Mouse (Mus musculus): ENCODE data around the gene Troap. TPM values are rescaled to one million over a fixed set of nuclear protein-coding genes. Genes with fewer than 3 reads are reported as not detected.
A peak's percentile ranks its signal among the peaks of the same experiment; 100 is the strongest.

Troap gene
- polyA plus RNA-seq, 1 experiment from 2014 or later, result 19.8 TPM

GRCm38 (mm10) chr15:99032726-99033250, 41.6 kb upstream of the Troap start:
- Histone ChIP-seq H3K4me2 (replicated peaks) (no peak overlapping the region), H3K27me3 (no peaks in the 10 kb centered on the region), H3K27ac (replicated peaks) (no peak overlapping the region), H3K4me3 (no peak overlapping the region), H3K9me3 (no peaks in the 10 kb centered on the region), H3K36me3 (no peaks in the 10 kb centered on the region), H3K9ac (replicated peaks) (no peak overlapping the region), H3K4me1 (peaks cover 24% of the 10 kb centered on the region)
- 79% methylated on average over 7 of the region's 7 CpGs for WGBS
- ATAC-seq (replicated peaks), result no peak

GRCm38 (mm10) chr15:99033498-99034270, 40.7 kb upstream of the Troap start:
- 86% methylated on average over 7 of the region's 7 CpGs for WGBS

GRCm38 (mm10) chr15:99035431-99035830, 38.9 kb upstream of the Troap start:
- H3K4me2 ChIP-seq (replicated peaks), result no peak overlapping the region
- no peaks in the 10 kb centered on the region for H3K36me3 ChIP-seq
- H3K9ac ChIP-seq (replicated peaks), result no peak overlapping the region
- peaks cover 9% of the 10 kb centered on the region for H3K4me1 ChIP-seq
- 80% methylated on average over 4 of the region's 4 CpGs for WGBS
- no peak overlapping the region for H3K4me3 ChIP-seq
- ATAC-seq (replicated peaks), result no peak
- H3K27ac ChIP-seq (replicated peaks), result no peak overlapping the region
- H3K27me3 ChIP-seq, result no peaks in the 10 kb centered on the region
- H3K9me3 ChIP-seq, result no peaks in the 10 kb centered on the region

More at GRCm38 (mm10) chr15:99033498-99034270, 40.7 kb upstream of the Troap start:
- H3K4me3 ChIP-seq, result no peak overlapping the region
- no peaks in the 10 kb centered on the region for H3K9me3 ChIP-seq
- no peaks in the 10 kb centered on the region for H3K27me3 ChIP-seq
- ATAC-seq (replicated peaks), result no peak
- H3K4me2 ChIP-seq (replicated peaks), result no peak overlapping the region
- H3K27ac ChIP-seq (replicated peaks), result no peak overlapping the region
- peaks cover 24% of the 10 kb centered on the region for H3K4me1 ChIP-seq
- no peaks in the 10 kb centered on the region for H3K36me3 ChIP-seq
- no peak overlapping the region for H3K9ac ChIP-seq (replicated peaks)

- no peak for ATAC-seq (replicated peaks)
- peaks cover 10% of the 10 kb centered on the region for H3K4me1 ChIP-seq
- H3K9me3 ChIP-seq, result no peaks in the 10 kb centered on the region
- 60% methylated on average over 8 of the region's 8 CpGs for WGBS
- no peak overlapping the region for H3K9ac ChIP-seq (replicated peaks)
- H3K27ac ChIP-seq (replicated peaks), result no peak overlapping the region
- no peak overlapping the region for H3K4me3 ChIP-seq
- no peak overlapping the region for H3K4me2 ChIP-seq (replicated peaks)
- no peaks in the 10 kb centered on the region for H3K36me3 ChIP-seq
- no peaks in the 10 kb centered on the region for H3K27me3 ChIP-seq
These were observed 38.0 kb upstream of the Troap start for GRCm38 (mm10) chr15:99036249-99036905.

- no peaks in the 10 kb centered on the region for H3K36me3 ChIP-seq
- H3K27me3 ChIP-seq, result no peaks in the 10 kb centered on the region
- peaks cover 11% of the 10 kb centered on the region for H3K4me1 ChIP-seq
- 97% methylated on average over 1 of the region's 1 CpGs for WGBS
- no peak overlapping the region for H3K27ac ChIP-seq (replicated peaks)
- H3K9ac ChIP-seq (replicated peaks), result no peak overlapping the region
- no peaks in the 10 kb centered on the region for H3K9me3 ChIP-seq
- no peak overlapping the region for H3K4me2 ChIP-seq (replicated peaks)
- no peak overlapping the region for H3K4me3 ChIP-seq
- no peak for ATAC-seq (replicated peaks)
These were observed 36.4 kb upstream of the Troap start for GRCm38 (mm10) chr15:99038025-99038424.

- Histone ChIP-seq H3K27me3 (no peaks in the 10 kb centered on the region), H3K4me1 (peaks cover 9% of the 10 kb centered on the region), H3K9me3 (no peaks in the 10 kb centered on the region), H3K9ac (replicated peaks) (no peak overlapping the region), H3K4me2 (replicated peaks) (no peak overlapping the region), H3K36me3 (no peaks in the 10 kb centered on the region), H3K27ac (replicated peaks) (no peak overlapping the region), H3K4me3 (no peak overlapping the region)
- no peak for ATAC-seq (replicated peaks)
- 93% methylated on average over 5 of the region's 5 CpGs for whole genome bisulfite sequencing
These were observed 35.6 kb upstream of the Troap start for GRCm38 (mm10) chr15:99038797-99039196.

- Histone ChIP-seq H3K4me1 (peaks cover 9% of the 10 kb centered on the region), H3K36me3 (no peaks in the 10 kb centered on the region), H3K27me3 (no peaks in the 10 kb centered on the region), H3K9me3 (no peaks in the 10 kb centered on the region), H3K9ac (replicated peaks) (no peak overlapping the region), H3K27ac (replicated peaks) (no peak overlapping the region), H3K4me3 (no peak overlapping the region), H3K4me2 (replicated peaks) (no peak overlapping the region)
- no peak for ATAC-seq (replicated peaks)
- whole genome bisulfite sequencing, result 84% methylated on average over 4 of the region's 4 CpGs
These were observed 35.1 kb upstream of the Troap start for GRCm38 (mm10) chr15:99039306-99039705.

GRCm38 (mm10) chr15:99039996-99040919, 34.1 kb upstream of the Troap start:
- no peak overlapping the region for H3K27ac ChIP-seq (replicated peaks)
- no peaks in the 10 kb centered on the region for H3K27me3 ChIP-seq
- no peaks in the 10 kb centered on the region for H3K36me3 ChIP-seq
- H3K4me2 ChIP-seq (replicated peaks), result peak overlapping the region; percentile 18; the same call in 1 of the 2 replicates
- WGBS, result 72% methylated on average over 26 of the region's 26 CpGs
- peaks cover 9% of the 10 kb centered on the region for H3K4me1 ChIP-seq
- ATAC-seq (replicated peaks), result no peak
- no peak overlapping the region for H3K4me3 ChIP-seq
- no peaks in the 10 kb centered on the region for H3K9me3 ChIP-seq
- H3K9ac ChIP-seq (replicated peaks), result no peak overlapping the region

- no peak for ATAC-seq (replicated peaks)
- H3K4me3 ChIP-seq, result no peak overlapping the region
- no peaks in the 10 kb centered on the region for H3K27me3 ChIP-seq
- no peak overlapping the region; the same call in 1 of the 2 replicates for H3K9ac ChIP-seq (replicated peaks)
- H3K4me2 ChIP-seq (replicated peaks), result peak overlapping the region; percentile 18
- no peak overlapping the region for H3K27ac ChIP-seq (replicated peaks)
- peaks cover 9% of the 10 kb centered on the region for H3K4me1 ChIP-seq
- no peaks in the 10 kb centered on the region for H3K36me3 ChIP-seq
- no peaks in the 10 kb centered on the region for H3K9me3 ChIP-seq
- WGBS, result 31% methylated on average over 21 of the region's 21 CpGs
These were observed 33.2 kb upstream of the Troap start for GRCm38 (mm10) chr15:99040920-99041856.

- Histone ChIP-seq H3K9me3 (no peaks in the 10 kb centered on the region), H3K27ac (replicated peaks) (no peak overlapping the region), H3K4me1 (peaks cover 9% of the 10 kb centered on the region), H3K27me3 (no peaks in the 10 kb centered on the region), H3K36me3 (no peaks in the 10 kb centered on the region), H3K4me3 (no peak overlapping the region), H3K4me2 (replicated peaks) (no peak overlapping the region), H3K9ac (replicated peaks) (no peak overlapping the region)
- ATAC-seq (replicated peaks), result no peak
- WGBS, result 80% methylated on average over 5 of the region's 5 CpGs
These were observed 32.0 kb upstream of the Troap start for GRCm38 (mm10) chr15:99042334-99042733.

- Histone ChIP-seq H3K4me2 (replicated peaks) (no peak overlapping the region), H3K27me3 (no peaks in the 10 kb centered on the region), H3K27ac (replicated peaks) (no peak overlapping the region), H3K9ac (replicated peaks) (no peak overlapping the region), H3K9me3 (no peaks in the 10 kb centered on the region), H3K4me3 (no peak overlapping the region), H3K4me1 (peaks cover 12% of the 10 kb centered on the region), H3K36me3 (no peaks in the 10 kb centered on the region)
- WGBS, result 34% methylated on average over 3 of the region's 3 CpGs
- no peak for ATAC-seq (replicated peaks)
These were observed 29.5 kb upstream of the Troap start for GRCm38 (mm10) chr15:99044854-99045253.
